Mouse (Mus musculus) embryonic fibroblast, embryonic 13.5 days (primary cell): ENCODE results near the gene 4931406P16Rik.

Experiments used
- CTCF ChIP-seq: IDR thresholded peaks from 2 replicates; pipeline ENCODE4 v1.5.1; 2011; ENCODE audit warnings: mild to moderate bottlenecking, control low read depth, low read length, moderate library complexity, borderline replicate concordance; ENCODE audit not compliant: insufficient read depth
- POLR2A ChIP-seq: IDR thresholded peaks from 2 replicates; pipeline ENCODE4 v1.6.1; 2011; ENCODE audit warnings: low read depth, mild to moderate bottlenecking, control low read depth, low read length, moderate library complexity

- no peak for TF ChIP-seq CTCF
- TF ChIP-seq POLR2A = no peak
Measured at GRCm38 (mm10) chr7:34276066-34276465, 37.3 kb downstream of the 4931406P16Rik start.
